Mouse (Mus musculus): ENCODE measurements at regions not wholly inside any gene's neighbourhood (a gene's known extent, or its start where the extent isn't known, plus 50 kb on each side); places are given as distances from the start of the nearest gene placed in this dataset.

DNA sequence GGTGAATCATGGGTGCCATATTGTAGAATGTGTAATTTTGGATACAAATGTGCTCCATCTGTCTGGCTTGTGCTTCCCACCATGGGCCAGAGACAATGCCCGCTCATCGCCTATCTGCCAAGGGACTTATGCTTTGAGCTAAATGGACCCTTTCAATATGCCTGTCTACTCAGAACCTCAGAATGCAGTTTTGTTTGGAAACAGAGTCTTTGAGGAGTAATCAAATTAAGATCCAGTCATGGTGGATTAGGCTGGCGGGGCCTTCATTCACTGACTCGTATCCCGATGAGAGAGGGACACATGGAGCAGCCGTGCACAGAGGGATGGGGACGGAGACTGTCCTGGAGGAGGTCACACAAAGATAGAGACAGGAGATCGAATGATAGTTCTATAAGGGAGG lies 716.9 kb downstream of the Vrk1 start:
- TF ChIP-seq CTCF (IDR thresholded peaks at IDR 0.05 in 2 of 3, conservative IDR thresholded peaks at IDR 0.05 in 1 of 3; ENCODE audit: control insufficient read depth in 1 of 3, insufficient read depth in 1 of 3, low read depth in 2 of 3, low read length in 3 of 3, poor library complexity in 1 of 3, severe bottlenecking in 1 of 3) (no peak), ELF1 (IDR thresholded peaks at IDR 0.05; ENCODE audit: low read depth, low read length) (no peak), POLR2A (IDR thresholded peaks at IDR 0.05; ENCODE audit: control insufficient read depth in 1 of 2, insufficient read depth in 1 of 2, low read depth in 1 of 2, low read length in 2 of 2, poor library complexity in 1 of 2) (no peak), EP300 (IDR thresholded peaks at IDR 0.05; ENCODE audit: low read depth in 1 of 2, low read length in 2 of 2) (no peak), POLR2AphosphoS5 (IDR thresholded peaks at IDR 0.05; ENCODE audit: borderline replicate concordance, low read depth, low read length) (no peak), CHD2 (IDR thresholded peaks at IDR 0.05; ENCODE audit: low read length) (no peak)
